Mouse (Mus musculus) C2C12 (cell line): ENCODE measurements around the gene Mtx1.
"Not testable (repeated sequence)": the region's sequence is repeated elsewhere in the genome, so short reads cannot be mapped to it uniquely, and the experiment has no call there.

Experiments
- CEBPB ChIP-seq: IDR thresholded peaks from one replicate; pipeline ENCODE4 v1.6.1; 2011; ENCODE audit warnings: low read depth, mild to moderate bottlenecking, control low read depth, moderate library complexity
- CTCF ChIP-seq: IDR thresholded peaks from one replicate; pipeline ENCODE4 v1.5.1; 2011; ENCODE audit not compliant: control insufficient read depth, insufficient read depth, insufficient read length
- FOSL1 ChIP-seq: IDR thresholded peaks from one replicate; pipeline ENCODE4 v1.8.0; 2011; ENCODE audit warnings: mild to moderate bottlenecking, low read length; ENCODE audit not compliant: poor library complexity, insufficient read depth, severe bottlenecking
- MAX ChIP-seq: IDR thresholded peaks from one replicate; pipeline ENCODE4 v1.6.1; 2011; ENCODE audit warnings: mild to moderate bottlenecking, control low read depth
- MYOD1 ChIP-seq: IDR thresholded peaks from one replicate; pipeline ENCODE4 v1.6.1; 2011; ENCODE audit warnings: low read depth; ENCODE audit not compliant: control insufficient read depth, insufficient read length
- MYOG ChIP-seq: IDR thresholded peaks from one replicate; pipeline ENCODE4 v1.6.1; 2011; ENCODE audit not compliant: control insufficient read depth, insufficient read length; ENCODE audit errors: extremely low read depth

- TF ChIP-seq CTCF, MAX, FOSL1, MYOD1, MYOG, CEBPB: not testable (repeated sequence)
Measured at GRCm38 (mm10) chr3:89161207-89161606, 65.7 kb downstream of the Mtx1 start.
